Mouse (Mus musculus): ENCODE measurements at regions not wholly inside any gene's neighbourhood (a gene's known extent, or its start where the extent isn't known, plus 50 kb on each side); places are given as distances from the start of the nearest gene placed in this dataset.

GRCm38 (mm10) chr3:132479275-132479674 is 150.3 kb upstream of the Gimd1 start:
- no peak for DNase-seq (ENCODE audit: low spot score in 2 of 2)

- no peak for DNase-seq (ENCODE audit: low spot score in 2 of 2)
Observed at GRCm38 (mm10) chr3:132484814-132485213, 144.8 kb upstream of the Gimd1 start.

DNA sequence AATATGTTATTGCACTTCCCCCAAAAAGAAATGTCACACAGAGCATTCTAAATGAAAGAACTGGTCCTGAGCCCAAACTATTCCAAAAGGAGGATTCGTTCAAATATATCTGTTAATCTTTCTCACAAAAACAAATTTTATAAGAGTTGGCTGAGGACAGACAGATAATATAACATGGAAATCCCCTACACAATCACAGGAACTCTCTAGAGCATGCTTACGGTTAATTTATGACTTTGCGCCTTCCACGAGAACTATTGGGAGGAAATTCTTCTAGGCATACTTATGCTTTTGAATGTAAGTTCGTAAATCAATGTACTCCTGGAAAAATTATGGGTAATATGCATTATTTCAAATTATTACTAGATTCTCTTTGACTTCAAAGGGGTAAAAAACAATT is 144.1 kb upstream of the Gimd1 start:
- no peak for DNase-seq (ENCODE audit: low spot score in 2 of 2)

DNA sequence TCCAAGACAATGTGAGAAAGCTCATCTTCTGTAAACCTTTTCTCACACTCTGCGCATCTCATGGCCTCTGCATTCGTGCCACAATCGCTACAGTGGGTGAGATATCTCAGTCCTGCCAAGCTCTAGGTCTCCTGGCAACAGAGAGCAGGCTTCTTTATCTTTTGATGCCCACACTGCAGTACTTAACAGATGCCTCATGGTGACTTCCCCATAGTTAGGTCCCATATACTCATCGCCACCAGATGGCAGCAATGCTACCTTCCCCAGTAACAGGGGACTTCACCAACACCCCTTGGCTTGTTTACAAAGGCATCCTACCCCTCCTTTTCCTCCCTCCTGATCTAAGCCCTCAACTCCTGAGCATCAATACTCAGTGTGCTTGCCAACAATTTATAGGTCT is 123.5 kb upstream of the Gimd1 start:
- DNase-seq (ENCODE audit: low spot score in 2 of 2) = peak; percentile 43 to 62

DNA sequence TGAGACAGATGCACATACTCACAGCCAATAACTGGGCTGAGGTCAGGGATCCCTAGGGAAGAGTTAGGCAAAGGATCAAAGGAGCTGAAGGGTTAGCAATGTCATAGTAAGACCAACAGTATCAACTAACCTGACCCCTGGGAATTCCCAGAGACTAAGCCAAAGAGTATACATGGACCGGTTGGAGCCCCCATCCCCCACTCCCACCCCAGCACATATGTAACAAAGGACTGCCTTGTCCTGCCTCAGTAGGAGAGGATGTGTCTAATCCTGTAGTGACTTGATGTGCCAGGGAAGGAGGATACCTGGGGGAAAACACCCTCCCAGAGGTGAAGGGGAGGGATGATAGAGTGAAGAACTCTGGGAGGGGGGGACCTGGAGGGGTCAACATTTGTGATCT is 119.4 kb upstream of the Gimd1 start:
- no peak for DNase-seq (ENCODE audit: low spot score in 2 of 2)

DNA sequence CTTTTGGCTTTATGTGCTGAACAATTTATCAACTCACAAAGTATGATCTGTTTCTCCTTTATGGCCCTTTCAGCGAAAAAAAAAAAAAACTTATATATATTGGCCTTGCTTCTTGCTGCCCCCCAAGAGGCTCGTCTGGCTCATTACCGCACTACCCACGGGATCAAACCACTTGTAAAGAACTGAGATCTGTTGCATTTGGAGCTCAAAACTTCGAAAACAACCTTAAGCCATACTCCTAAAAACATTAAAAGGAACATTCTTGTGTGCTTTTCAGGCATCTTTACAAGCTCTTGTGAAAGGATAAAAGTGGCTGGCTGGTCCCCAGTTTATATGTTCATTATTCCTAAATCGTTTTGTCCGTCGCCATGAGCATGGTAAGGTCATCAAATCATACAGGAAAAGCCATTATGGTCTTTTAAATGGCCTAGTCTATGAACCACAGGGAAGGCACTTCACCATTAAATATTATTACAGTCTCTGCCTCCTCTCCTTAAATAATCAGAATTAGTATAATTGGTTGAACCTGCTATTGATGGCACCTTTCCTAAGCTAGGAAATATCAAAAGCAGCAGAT is 117.0 kb upstream of the Gimd1 start:
- DNase-seq (ENCODE audit: low spot score in 2 of 2) = no peak

DNA sequence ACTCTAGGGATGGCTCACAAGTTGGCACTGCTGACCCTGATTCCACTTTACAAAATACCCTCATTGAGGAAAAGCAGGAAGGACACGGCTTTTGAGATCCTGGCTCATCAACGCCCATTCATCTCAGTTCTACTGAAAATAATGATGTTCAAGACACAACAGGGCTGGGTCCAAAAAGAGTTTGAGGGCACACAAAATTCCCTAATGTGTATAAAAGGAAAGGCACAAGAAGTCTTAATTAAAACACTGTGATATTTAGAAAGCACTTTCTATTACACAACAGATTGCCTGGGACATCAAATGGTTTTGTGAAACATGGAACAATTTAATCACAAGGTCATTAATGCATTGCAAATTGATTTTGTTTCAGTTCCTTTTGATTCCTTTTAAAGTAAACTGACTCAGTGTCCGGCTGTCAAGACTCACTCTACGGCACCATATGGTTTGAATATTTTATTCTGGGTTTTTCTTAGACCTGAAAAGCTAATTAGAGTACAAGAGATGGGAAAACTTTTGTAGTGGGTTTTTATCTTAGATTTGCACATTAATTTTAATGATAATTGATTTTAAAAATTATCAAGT is 96.2 kb upstream of the Gimd1 start:
- no peak for DNase-seq (ENCODE audit: low spot score in 2 of 2)

DNA sequence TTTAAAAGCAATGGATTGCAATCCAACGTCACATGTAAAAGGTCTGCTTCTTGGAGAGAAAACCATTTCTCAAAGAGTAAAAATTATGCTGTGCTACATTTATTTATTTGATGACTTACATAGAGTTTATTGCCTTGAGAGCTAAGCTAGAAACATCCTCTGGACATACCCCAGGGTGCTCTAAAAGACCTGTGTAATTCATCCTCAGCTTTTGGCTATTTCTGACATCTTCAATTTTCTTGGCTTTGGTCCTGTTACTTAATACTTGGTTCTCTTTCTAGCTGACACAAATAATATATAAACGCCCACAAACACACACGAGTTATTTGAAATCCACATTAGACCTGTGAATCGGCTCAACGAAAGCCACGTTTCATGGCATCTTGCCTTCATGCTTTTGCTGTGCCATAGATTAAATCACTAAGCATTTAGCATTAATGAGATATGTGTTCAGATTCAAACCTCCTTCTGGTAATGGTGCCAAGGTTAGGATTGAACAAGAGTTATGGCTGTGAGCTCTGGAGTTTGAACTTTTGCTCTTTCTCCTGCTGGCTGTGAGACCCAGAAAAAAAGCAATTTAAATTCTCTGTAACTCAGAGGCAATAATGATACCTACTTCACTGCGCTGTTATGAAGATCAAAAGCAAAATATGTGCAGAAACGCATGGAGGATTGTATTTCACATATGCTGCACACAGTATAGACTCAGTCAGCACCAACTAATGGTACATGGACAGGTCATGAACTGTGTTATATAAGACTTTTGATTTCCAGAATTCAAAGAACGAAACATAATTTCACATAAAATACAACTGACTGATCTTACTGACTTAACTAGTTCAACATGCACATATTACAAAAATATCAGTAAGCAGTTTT is 89.6 kb upstream of the Gimd1 start:
- DNase-seq (ENCODE audit: low spot score in 2 of 2) = no peak

- DNase-seq (ENCODE audit: low spot score in 2 of 2) = no peak
Observed at GRCm38 (mm10) chr3:132551238-132551808, 78.3 kb upstream of the Gimd1 start.

DNA sequence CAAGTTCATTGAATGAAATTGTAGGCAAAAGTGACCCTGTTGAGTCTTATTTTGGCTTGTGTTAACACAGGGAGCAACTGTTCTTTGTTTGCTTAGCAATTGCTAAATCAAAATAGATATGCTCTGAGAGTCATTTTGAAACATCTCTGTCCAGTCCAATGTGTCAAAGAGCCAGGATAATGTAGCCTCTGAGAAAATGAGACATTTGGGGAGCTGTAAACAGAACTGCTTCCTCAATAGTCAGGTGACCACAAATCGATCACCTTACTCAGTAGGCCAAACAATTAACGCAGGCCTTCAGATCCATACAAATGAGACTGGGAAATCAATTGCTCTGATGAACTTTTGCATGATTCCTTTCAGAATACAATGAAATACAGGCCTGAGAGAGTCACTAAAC is 63.9 kb upstream of the Gimd1 start:
- DNase-seq (ENCODE audit: low spot score in 2 of 2) = no peak

- no peak for DNase-seq (ENCODE audit: low spot score in 2 of 2)
Observed at GRCm38 (mm10) chr3:132566301-132566700, 63.3 kb upstream of the Gimd1 start.

All from right cerebral cortex, postnatal 10 days (tissue).